Mouse (Mus musculus) megakaryocyte, adult 5-6 weeks (primary cell): Measurements from ENCODE around the gene Dnajb3. TPM values are rescaled to one million over a fixed set of nuclear protein-coding genes. Genes with fewer than 3 reads are reported as not detected.

Source experiments
- ATAC-seq: 2 replicates; pipeline ENCODE4 v1.8.0; 2016; ENCODE audit warnings: mild to moderate bottlenecking, inconsistent platforms; ENCODE audit not compliant: poor library complexity, severe bottlenecking
- total RNA-seq, 2 experiments: library from RNA; stranded (forward) in 1 of 2; stranded (reverse) in 1 of 2; fragments of 153-499, 151-499 nt in 1 of 2; fragments of 221-1000, 200-1000 nt in 1 of 2; gene quantifications; 2 replicates each; pipeline versions ENCODE4 v1.2.3 to v1.2.4; 2015 to 2017

Gene Dnajb3
- total RNA-seq (2015) (0.66 TPM in 1 of 2 replicates, not detected in the other), total RNA-seq (2017) (not detected in 2 replicates)

- ATAC-seq: peak; percentile 72
Observed at GRCm38 (mm10) chr1:88205294-88205922, at the start of gene Dnajb3. Gene Dnajb3, minus strand, starts transcription at chr1:88205782.

GRCm38 (mm10) chr1:88254793-88255465 is 49.3 kb upstream of the Dnajb3 start:
- ATAC-seq: no peak

- no peak for ATAC-seq
Observed at GRCm38 (mm10) chr1:88253540-88253939, 48.0 kb upstream of the Dnajb3 start.

- ATAC-seq: 0 out of 2 replicates have a peak, but pooled peaks have one; percentile 10
Observed at GRCm38 (mm10) chr1:88253106-88253505, 47.5 kb upstream of the Dnajb3 start.

GRCm38 (mm10) chr1:88250023-88250422 is 44.4 kb upstream of the Dnajb3 start:
- ATAC-seq: no peak

- ATAC-seq: no peak
Observed at GRCm38 (mm10) chr1:88249596-88249995, 44.0 kb upstream of the Dnajb3 start.

GRCm38 (mm10) chr1:88248658-88249057 is 43.1 kb upstream of the Dnajb3 start:
- ATAC-seq: peak; percentile 20

GRCm38 (mm10) chr1:88247660-88248059 is 42.1 kb upstream of the Dnajb3 start:
- no peak for ATAC-seq

- no peak for ATAC-seq
Observed at GRCm38 (mm10) chr1:88246386-88246785, 40.8 kb upstream of the Dnajb3 start.

- no peak for ATAC-seq
Observed at GRCm38 (mm10) chr1:88245881-88246280, 40.3 kb upstream of the Dnajb3 start.

GRCm38 (mm10) chr1:88243861-88244260 is 38.3 kb upstream of the Dnajb3 start:
- ATAC-seq: no peak

- no peak for ATAC-seq
Observed at GRCm38 (mm10) chr1:88240579-88240978, 35.0 kb upstream of the Dnajb3 start.

- no peak for ATAC-seq
Observed at GRCm38 (mm10) chr1:88240072-88240471, 34.5 kb upstream of the Dnajb3 start.

GRCm38 (mm10) chr1:88238771-88239170 is 33.2 kb upstream of the Dnajb3 start:
- no peak for ATAC-seq

- no peak for ATAC-seq
Observed at GRCm38 (mm10) chr1:88237311-88237710, 31.7 kb upstream of the Dnajb3 start.

- ATAC-seq: no peak
Observed at GRCm38 (mm10) chr1:88235894-88236415, 30.4 kb upstream of the Dnajb3 start.

GRCm38 (mm10) chr1:88235046-88235893 is 29.7 kb upstream of the Dnajb3 start:
- ATAC-seq: no peak

- no peak for ATAC-seq
Observed at GRCm38 (mm10) chr1:88234646-88235045, 29.1 kb upstream of the Dnajb3 start.

- no peak for ATAC-seq
Observed at GRCm38 (mm10) chr1:88234248-88234610, 28.6 kb upstream of the Dnajb3 start.

GRCm38 (mm10) chr1:88233421-88234247 is 28.1 kb upstream of the Dnajb3 start:
- no peak for ATAC-seq
